Mouse (Mus musculus) hindlimb bud, embryonic 11.5 days (tissue): ENCODE results near the gene Fkbp14.

Source experiments
- DNase-seq: peaks from one replicate; pipeline ENCODE4 v3.0.0-alpha.2; 2012; ENCODE audit warnings: low read depth, low spot score; ENCODE audit errors: extremely low spot score

The Fkbp14 gene

DNA sequence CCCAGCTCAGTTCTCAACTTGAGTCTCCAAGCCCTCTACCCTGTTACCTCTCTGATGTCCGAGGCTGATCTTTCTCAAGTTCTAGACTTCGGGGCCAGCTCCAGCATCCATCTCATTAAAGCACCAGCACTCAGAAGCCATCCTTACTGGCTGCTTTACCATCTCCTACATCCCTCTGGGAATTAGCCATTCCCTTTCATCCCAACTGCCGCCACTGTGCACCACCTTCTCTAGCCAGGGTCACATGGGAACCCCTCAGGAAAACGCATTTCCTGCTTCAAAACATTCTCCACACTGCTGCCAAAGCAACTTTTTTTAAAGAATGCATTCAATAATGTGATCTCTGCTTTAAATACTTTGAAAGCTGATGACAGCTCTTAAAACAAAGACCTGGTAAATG lies 47.8 kb downstream of the Fkbp14 start:
- DNase-seq = no peak

GRCm38 (mm10) chr6:54548314-54549019 lies 48.6 kb downstream of the Fkbp14 start:
- DNase-seq = no peak

DNA sequence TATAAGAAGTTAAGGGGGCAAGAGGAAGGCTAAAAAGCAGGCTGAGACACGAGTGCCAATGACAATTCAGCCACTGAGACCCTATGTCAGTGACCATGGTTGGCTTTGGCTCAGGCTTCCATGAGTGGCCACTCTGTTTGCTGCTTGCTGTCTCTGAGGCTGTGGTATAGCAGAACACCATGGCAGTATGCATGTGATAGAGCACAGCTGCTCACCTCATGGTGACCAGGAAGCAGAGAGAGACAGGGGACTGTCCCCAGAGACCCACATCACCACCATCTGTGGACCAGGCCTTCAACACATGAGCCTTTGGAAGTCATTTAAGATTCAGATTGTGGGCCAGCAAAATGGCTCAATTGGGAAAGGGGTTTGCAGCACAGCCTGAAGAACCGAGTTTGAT lies 53.5 kb downstream of the Fkbp14 start:
- no peak for DNase-seq

DNA sequence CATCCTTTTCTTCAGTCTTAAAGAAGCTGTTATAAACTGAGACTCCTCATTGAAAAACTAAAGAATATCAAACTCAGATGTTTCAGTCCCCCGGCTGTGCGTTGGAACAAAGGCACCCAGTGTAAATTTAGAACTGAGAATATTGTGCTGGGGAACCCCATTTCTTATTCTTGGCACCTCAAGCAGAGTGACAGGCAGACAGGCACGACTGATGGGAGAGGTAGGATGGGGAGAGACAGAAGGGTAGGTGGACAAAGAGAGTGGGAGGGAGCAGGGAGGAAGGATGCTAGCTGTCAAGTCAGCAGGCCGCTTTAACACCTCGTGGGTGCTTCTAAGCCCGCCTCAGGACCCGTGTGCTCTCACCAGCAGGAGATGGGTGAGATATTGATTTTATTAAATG lies 54.3 kb downstream of the Fkbp14 start:
- no peak for DNase-seq

DNA sequence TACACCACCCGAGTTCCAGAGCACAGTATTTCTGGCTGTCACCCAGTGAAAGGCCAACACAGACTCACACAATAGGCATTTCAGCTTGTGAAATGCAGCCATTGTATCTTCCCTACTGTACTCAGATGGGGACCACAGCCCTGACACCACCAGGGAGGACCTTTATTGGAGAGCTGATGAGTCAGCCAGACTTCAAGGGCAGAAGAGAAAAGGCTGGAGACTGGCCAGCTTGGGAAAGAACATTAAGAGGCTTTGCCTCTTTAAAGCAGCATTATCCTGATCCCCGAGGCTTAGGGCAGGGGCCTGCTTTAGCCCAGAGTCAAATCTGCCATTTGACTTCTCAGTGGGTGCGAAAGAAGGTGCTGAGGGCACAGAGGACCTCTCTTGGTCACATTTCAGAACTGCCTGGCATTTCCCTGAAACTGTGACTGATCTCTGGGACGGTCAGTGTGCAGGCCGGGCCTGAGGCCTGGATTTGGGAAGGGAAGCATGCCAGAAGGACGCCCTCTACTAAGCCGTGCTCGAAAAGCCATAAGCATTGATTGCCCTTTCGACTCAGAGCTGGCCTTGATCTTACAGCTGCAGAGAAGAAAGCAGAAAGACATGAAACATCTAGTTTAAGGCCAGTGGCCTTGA lies 56.7 kb downstream of the Fkbp14 start:
- no peak for DNase-seq

- DNase-seq = no peak
These were observed 57.7 kb downstream of the Fkbp14 start for GRCm38 (mm10) chr6:54539396-54539795.

DNA sequence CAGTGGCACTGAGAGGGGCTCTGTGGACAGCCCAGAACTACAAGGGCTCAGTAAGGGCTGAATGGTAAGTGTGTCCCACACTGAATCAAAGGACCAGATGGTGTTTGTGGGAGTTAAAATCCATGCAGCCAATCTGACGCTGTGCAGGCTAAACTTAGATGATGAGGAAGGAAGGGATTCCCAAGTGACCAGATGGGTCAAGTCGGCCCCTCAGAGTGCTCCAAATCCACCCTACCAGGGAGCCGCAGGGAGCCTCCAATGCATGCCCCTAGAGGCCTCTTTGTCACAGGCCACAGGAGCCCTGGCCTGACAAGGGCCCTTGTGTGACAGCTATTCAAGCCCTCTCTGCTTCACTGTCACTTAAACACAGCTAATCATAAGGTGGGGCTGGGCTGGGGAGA lies 58.3 kb downstream of the Fkbp14 start:
- DNase-seq = no peak

GRCm38 (mm10) chr6:54537053-54537452 lies 60.1 kb downstream of the Fkbp14 start:
- no peak for DNase-seq

DNA sequence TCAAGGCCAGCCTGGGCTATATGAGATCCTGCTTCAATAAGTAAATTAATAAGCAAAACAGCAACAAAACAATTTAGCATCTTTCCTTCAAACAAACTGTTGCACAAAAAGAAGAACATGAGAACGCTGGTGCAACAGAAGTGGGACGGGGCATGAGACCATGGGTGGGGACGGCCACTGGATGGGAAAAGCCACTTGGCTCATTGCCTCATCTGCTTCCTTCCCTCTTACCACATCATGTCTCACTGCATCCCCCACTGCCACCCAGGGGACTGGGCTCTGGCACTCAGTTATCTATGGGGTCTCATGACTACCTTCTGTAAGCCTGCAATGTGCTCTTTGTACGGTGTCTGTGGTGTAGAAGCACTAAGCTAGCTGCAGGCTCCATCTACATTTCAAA lies 61.6 kb downstream of the Fkbp14 start:
- DNase-seq = no peak

- no peak for DNase-seq
These were observed 66.0 kb downstream of the Fkbp14 start for GRCm38 (mm10) chr6:54531048-54531481.

DNA sequence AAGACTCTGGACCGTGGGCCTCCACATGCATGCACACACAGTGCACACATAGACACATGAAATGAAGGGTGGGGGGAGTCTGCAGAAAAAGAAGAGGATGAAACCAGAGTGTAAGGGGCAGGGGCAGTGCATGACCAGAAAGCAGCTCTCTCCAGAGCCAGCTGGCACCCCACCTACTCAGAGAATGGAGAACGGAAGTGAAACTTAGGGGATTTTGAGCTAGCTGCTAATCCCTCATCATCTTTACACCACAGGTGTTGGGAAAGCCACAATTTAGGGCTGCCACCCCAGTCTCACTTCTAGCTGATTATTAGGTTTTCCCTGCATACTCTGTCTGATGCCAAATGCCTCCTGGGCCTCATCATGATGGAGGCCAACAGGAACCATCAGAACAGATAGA lies 66.9 kb downstream of the Fkbp14 start:
- no peak for DNase-seq

- DNase-seq = no peak
These were observed 68.4 kb downstream of the Fkbp14 start for GRCm38 (mm10) chr6:54528666-54529065.
